Mouse (Mus musculus): ENCODE data around the gene Adrm1. TPM values are rescaled to one million over a fixed set of nuclear protein-coding genes. Genes with fewer than 3 reads are reported as not detected.
A peak's percentile ranks its signal among the peaks of the same experiment; 100 is the strongest.

Adrm1 gene
- total and polyA plus RNA-seq, 3 experiments: 287 to 312 TPM; not detected in 1

DNA sequence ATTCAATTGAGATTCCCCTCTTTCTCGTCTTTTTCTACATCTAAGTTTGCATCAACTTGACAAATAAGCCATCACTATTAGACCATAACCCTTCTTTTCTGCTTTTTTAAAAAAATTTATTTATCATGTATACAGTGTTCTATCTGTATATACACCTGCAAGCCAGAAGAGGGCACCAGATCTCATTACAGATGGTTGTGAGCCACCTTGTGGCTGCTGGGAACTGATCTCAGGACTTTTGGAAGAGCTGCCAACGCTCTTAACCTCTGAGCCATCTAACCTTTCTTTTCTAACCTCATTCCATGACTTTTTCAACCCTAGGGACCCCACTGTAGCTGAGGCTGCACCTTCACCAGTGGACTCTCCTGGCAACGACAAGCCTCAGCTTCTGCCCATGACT lies 41.0 kb downstream of the Adrm1 start:
- no peak for DNase-seq (ENCODE audit: low read depth, low spot score)
- TF ChIP-seq SMC3 (IDR thresholded peaks at IDR 0.05; ENCODE audit: low read depth, low read length): peak; percentile 19
- TF ChIP-seq CTCF (IDR thresholded peaks at IDR 0.05 in 2 of 3, conservative IDR thresholded peaks at IDR 0.05 in 1 of 3; ENCODE audit: control insufficient read depth in 1 of 3, insufficient read depth in 1 of 3, low read depth in 2 of 3, low read length in 3 of 3, poor library complexity in 1 of 3, severe bottlenecking in 1 of 3): peak in 1 of 3 experiments; percentile 31; a peak in 1 of 6 replicates
- TF ChIP-seq RAD21 (IDR thresholded peaks at IDR 0.05; ENCODE audit: low read depth, low read length): peak; percentile 16
- no peak for TF ChIP-seq USF2 (IDR thresholded peaks at IDR 0.05; ENCODE audit: borderline replicate concordance in 1 of 2, insufficient read depth in 1 of 2, low read depth in 1 of 2, low read length in 2 of 2)
- TF ChIP-seq JUND (IDR thresholded peaks at IDR 0.05; ENCODE audit: low read depth, low read length): no peak
- no peak overlapping the region for H3K4me3 ChIP-seq (ENCODE audit: control insufficient read depth in 1 of 2, insufficient read depth in 1 of 2, low read depth in 2 of 2, low read length in 2 of 2)
- no peaks in the 10 kb centered on the region for H3K9me3 ChIP-seq (replicated peaks; ENCODE audit: insufficient read depth, low read length)
- H3K27ac ChIP-seq (ENCODE audit: control insufficient read depth, low read depth, low read length): no peak overlapping the region
- no peaks in the 10 kb centered on the region for H3K79me2 ChIP-seq (ENCODE audit: control insufficient read depth, insufficient read depth, low read length, poor library complexity)
- H3K36me3 ChIP-seq (ENCODE audit: control insufficient read depth in 1 of 2, insufficient read depth in 2 of 2, low read length in 2 of 2): no peaks in the 10 kb centered on the region
- no peaks in the 10 kb centered on the region for H3K27me3 ChIP-seq (ENCODE audit: control insufficient read depth in 1 of 2, insufficient read depth in 2 of 2, low read length in 2 of 2)
- H3K9ac ChIP-seq (ENCODE audit: control insufficient read depth, low read depth, low read length, poor library complexity, severe bottlenecking): no peak overlapping the region
- H3K4me1 ChIP-seq (ENCODE audit: control insufficient read depth in 1 of 2, insufficient read depth in 2 of 2, low read length in 2 of 2): 0 out of 4 replicates have a peak, but pooled peaks cover 0 to 5% of the 10 kb centered on the region in 2 experiments

DNA sequence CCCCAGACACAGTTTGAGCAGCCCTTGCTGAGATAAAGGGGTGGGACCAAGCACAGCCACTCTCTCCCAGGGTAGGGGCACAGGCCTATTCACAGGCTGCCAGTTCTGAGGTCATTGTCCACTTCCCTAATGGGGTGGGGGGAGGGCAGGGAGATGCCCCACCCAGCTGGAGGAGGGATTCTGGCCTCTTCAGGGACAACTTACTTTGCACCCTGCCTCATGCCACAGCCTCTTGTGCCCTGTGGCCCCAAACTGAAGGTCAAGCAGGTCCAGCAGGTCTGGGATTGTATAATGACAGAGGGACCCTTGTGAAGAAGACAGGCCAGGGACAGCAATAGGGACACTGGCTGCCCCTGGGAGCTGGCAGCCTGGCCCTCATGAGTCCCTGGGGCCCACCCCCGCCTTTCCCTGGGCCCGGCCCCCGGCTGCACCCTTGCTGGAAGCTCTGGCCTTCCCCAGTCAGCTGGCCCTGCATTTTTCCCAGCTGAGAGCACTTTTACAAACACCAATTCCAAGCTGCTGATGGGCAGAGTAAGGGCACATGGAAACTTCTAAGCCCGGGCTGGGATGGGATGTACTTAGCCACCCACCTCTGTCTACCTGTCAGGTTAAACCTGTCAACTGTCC lies 43.2 kb downstream of the Adrm1 start:
- no peak overlapping the region for H3K27ac ChIP-seq (ENCODE audit: control insufficient read depth, low read depth, low read length)
- H3K9ac ChIP-seq (ENCODE audit: control insufficient read depth, low read depth, low read length, poor library complexity, severe bottlenecking): no peak overlapping the region
- no peaks in the 10 kb centered on the region for H3K9me3 ChIP-seq (replicated peaks; ENCODE audit: insufficient read depth, low read length)
- no peaks in the 10 kb centered on the region for H3K79me2 ChIP-seq (ENCODE audit: control insufficient read depth, insufficient read depth, low read length, poor library complexity)
- H3K27me3 ChIP-seq (ENCODE audit: control insufficient read depth in 1 of 2, insufficient read depth in 2 of 2, low read length in 2 of 2): no peaks in the 10 kb centered on the region
- H3K36me3 ChIP-seq (ENCODE audit: control insufficient read depth in 1 of 2, insufficient read depth in 2 of 2, low read length in 2 of 2): no peaks in the 10 kb centered on the region
- H3K4me3 ChIP-seq (ENCODE audit: control insufficient read depth in 1 of 2, insufficient read depth in 1 of 2, low read depth in 2 of 2, low read length in 2 of 2): no peak overlapping the region
- TF ChIP-seq BHLHE40 (IDR thresholded peaks at IDR 0.05; ENCODE audit: borderline replicate concordance, low read depth, low read length) (no peak), RCOR1 (IDR thresholded peaks at IDR 0.05; ENCODE audit: low read depth, low read length) (no peak), MXI1 (IDR thresholded peaks at IDR 0.05; ENCODE audit: low read depth, low read length) (no peak)
- DNase-seq (ENCODE audit: low read depth, low spot score): no peak
- 0 out of 4 replicates have a peak, but pooled peaks cover 0 to under 1% of the 10 kb centered on the region in 2 experiments for H3K4me1 ChIP-seq (ENCODE audit: control insufficient read depth in 1 of 2, insufficient read depth in 2 of 2, low read length in 2 of 2)

DNA sequence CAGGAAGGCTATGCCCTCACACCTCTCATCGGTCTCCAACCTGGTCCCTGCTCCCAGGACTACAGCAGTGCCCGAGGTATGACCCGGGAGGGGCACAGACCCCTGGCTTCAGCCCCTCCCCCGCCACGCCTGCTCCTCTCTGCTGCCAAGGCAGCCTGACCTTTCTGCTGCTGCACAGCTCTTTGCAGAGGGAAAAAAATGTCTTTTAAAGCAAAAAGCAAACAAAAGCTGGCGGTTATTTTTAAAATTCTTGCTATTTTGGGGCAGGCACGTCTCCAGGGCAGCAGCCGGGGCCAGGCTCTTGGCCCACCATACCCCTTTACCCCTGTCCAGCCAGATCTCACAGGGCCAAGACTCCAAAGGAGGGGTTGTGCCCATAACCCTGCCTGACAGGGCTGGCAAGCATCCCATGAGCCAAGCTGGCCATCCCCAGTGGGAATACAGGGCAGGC lies 43.8 kb downstream of the Adrm1 start:
- Histone ChIP-seq H3K9ac (ENCODE audit: control insufficient read depth, low read depth, low read length, poor library complexity, severe bottlenecking) (no peak overlapping the region), H3K9me3 (replicated peaks; ENCODE audit: insufficient read depth, low read length) (no peaks in the 10 kb centered on the region), H3K27me3 (ENCODE audit: control insufficient read depth in 1 of 2, insufficient read depth in 2 of 2, low read length in 2 of 2) (no peaks in the 10 kb centered on the region), H3K4me3 (ENCODE audit: control insufficient read depth in 1 of 2, insufficient read depth in 1 of 2, low read depth in 2 of 2, low read length in 2 of 2) (no peak overlapping the region), H3K36me3 (ENCODE audit: control insufficient read depth in 1 of 2, insufficient read depth in 2 of 2, low read length in 2 of 2) (no peaks in the 10 kb centered on the region), H3K79me2 (ENCODE audit: control insufficient read depth, insufficient read depth, low read length, poor library complexity) (no peaks in the 10 kb centered on the region), H3K27ac (ENCODE audit: control insufficient read depth, low read depth, low read length) (no peak overlapping the region), H3K4me1 (ENCODE audit: control insufficient read depth in 1 of 2, insufficient read depth in 2 of 2, low read length in 2 of 2) (no peaks in the 10 kb centered on the region)
- TF ChIP-seq ETS1 (IDR thresholded peaks at IDR 0.05; ENCODE audit: low read depth, low read length) (no peak), SMC3 (IDR thresholded peaks at IDR 0.05; ENCODE audit: low read depth, low read length) (no peak), RAD21 (IDR thresholded peaks at IDR 0.05; ENCODE audit: low read depth, low read length) (no peak), NELFE (IDR thresholded peaks at IDR 0.05; ENCODE audit: low read depth, low read length) (no peak), ZNF384 (IDR thresholded peaks at IDR 0.05; ENCODE audit: low read depth, low read length) (no peak), TBP (IDR thresholded peaks at IDR 0.05; ENCODE audit: low read depth, low read length) (no peak), GABPA (IDR thresholded peaks at IDR 0.05; ENCODE audit: low read depth, low read length) (no peak), USF2 (IDR thresholded peaks at IDR 0.05; ENCODE audit: borderline replicate concordance in 1 of 2, insufficient read depth in 1 of 2, low read depth in 1 of 2, low read length in 2 of 2) (no peak), KAT2A (conservative IDR thresholded peaks at IDR 0.05; ENCODE audit: low read depth, low read length) (no peak), POLR2A (IDR thresholded peaks at IDR 0.05; ENCODE audit: control insufficient read depth in 1 of 2, insufficient read depth in 1 of 2, low read depth in 1 of 2, low read length in 2 of 2, poor library complexity in 1 of 2) (no peak), UBTF (IDR thresholded peaks at IDR 0.05; ENCODE audit: borderline replicate concordance, insufficient read depth, low read depth, low read length) (no peak), MAFK (IDR thresholded peaks at IDR 0.05; ENCODE audit: borderline replicate concordance, low read depth, low read length) (no peak), TCF12 (IDR thresholded peaks at IDR 0.05; ENCODE audit: low read depth, low read length) (no peak), MEF2A (IDR thresholded peaks at IDR 0.05; ENCODE audit: extremely low read depth, insufficient replicate concordance, low read depth, low read length, poor library complexity, severe bottlenecking) (no peak), MAZ (IDR thresholded peaks at IDR 0.05; ENCODE audit: low read depth, low read length) (no peak), MYC (IDR thresholded peaks at IDR 0.05; ENCODE audit: low read depth, low read length) (no peak), BHLHE40 (IDR thresholded peaks at IDR 0.05; ENCODE audit: borderline replicate concordance, low read depth, low read length) (no peak)
- no peak for DNase-seq (ENCODE audit: low read depth, low spot score)

Measured in MEL (cell line).